ENCODE assay signal across 8 mouse cellular contexts in the genomic region with DNA sequence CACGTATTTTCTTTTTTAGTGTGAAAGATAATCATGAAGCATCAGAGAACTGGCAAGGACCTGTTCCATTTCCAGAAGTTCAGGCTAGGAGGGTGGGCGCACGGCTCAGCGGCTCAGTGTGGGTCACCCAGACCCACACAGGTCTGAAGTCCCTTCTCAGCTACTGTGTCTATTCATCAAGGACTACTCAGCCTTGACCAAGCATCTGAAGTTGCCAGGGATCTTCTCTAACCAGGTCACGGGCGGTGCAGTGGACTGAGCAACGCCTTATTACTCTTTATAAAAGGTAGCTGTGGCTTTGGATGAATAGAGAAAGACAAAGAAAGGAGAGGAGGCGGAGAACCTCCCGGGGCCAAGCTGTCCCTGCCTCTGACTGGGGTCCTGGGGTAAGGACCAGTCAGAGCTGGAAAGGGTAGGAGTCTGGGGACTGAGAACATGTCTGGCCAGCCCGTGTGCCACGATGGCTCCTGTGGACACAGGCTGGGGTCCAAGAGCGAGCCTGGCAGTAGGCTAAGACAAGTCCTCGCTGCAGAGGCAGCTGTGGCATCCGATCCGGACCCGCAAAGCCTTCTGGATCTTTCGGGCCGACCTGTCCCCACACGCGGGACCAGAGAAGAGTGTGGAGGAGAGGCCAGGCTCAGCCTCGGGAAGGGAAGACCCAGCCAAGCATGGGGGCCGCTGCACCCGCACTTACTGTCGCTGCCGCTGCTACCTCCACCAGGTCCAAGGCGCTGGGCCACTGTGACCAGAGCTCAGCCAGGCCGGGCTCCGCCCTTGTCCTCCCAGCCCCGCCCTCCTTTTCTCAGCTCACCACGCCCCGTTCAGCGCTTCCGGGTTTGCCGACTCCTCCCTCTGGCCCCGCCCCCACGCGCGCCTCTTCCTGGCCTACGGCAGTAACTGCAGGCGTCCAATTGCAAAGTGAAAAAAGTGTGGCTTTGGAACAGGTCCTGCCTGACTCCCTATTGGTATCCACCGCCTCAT. TPM values are rescaled to one million over a fixed set of nuclear protein-coding genes. Genes with fewer than 3 reads are reported as not detected.
DNase-seq lines count a peak whose midpoint lies in the region; ATAC-seq lines count a peak whose summit lies in the region.

A gene (minus strand): TSS at position 755 of the 981 bp plus-strand sequence.

- intact Hi-C loops in heart, postnatal 14 days (cut with DNase I), result loop anchor here (2.0 kb wide), 1 partner anchor 56 kb away; a partner anchor contains a TSS

- H3K36me3 ChIP-seq in forebrain, embryonic 14.5 days (ENCODE audit: control insufficient read depth, insufficient read depth, low read length), result no peaks in the 10 kb centered on the region
- H3K36me3 ChIP-seq in neural tube, embryonic 15.5 days, result no peaks in the 10 kb centered on the region

- no peaks in the 10 kb centered on the region for H3K9me3 ChIP-seq in forebrain, embryonic 14.5 days (replicated peaks; ENCODE audit: control insufficient read depth, low read length)
- H3K9me3 ChIP-seq in neural tube, embryonic 15.5 days (replicated peaks), result no peaks in the 10 kb centered on the region

- peak within 1 kb of the TSS; percentile 48; the same call in 1 of the 2 replicates for H3K27ac ChIP-seq in forebrain, embryonic 14.5 days (ENCODE audit: low read depth, low read length)
- H3K27ac ChIP-seq in neural tube, embryonic 15.5 days (replicated peaks), result peak within 1 kb of the TSS; percentile 77

- WGBS in forebrain, embryonic 14.5 days, result 7% methylated on average over 41 of the region's 41 CpGs
- 7% methylated on average over 41 of the region's 41 CpGs for WGBS in neural tube, embryonic 15.5 days

- DNase-seq in ES-CJ7 (ENCODE audit: low read depth, low spot score), result peak; percentile 94
- DNase-seq in cerebellum, adult 11 months, result peak; percentile 90
- peak; percentile 96 for DNase-seq in forebrain, embryonic 14.5 days (ENCODE audit: low spot score)
- peak; percentile 99 for DNase-seq in heart, postnatal 14 days
- peak; percentile 96 for DNase-seq in layer of hippocampus, adult 11-12 months (ENCODE audit: low spot score)
- peak; percentile 95 to 96 for DNase-seq in lung, adult 18-20 months
- DNase-seq in testis, postnatal 14 days (ENCODE audit: low spot score), result peak; percentile 90

- ATAC-seq in forebrain, embryonic 14.5 days, result peak; percentile 96
- ATAC-seq in neural tube, embryonic 15.5 days (ENCODE audit: low FRiP score), result peak; percentile 91

- H3K4me3 ChIP-seq in forebrain, embryonic 14.5 days (ENCODE audit: low read depth, low read length), result peak within 1 kb of the TSS; percentile 61
- H3K4me3 ChIP-seq in neural tube, embryonic 15.5 days (replicated peaks), result peak within 1 kb of the TSS; percentile 57

- H3K9ac ChIP-seq in forebrain, embryonic 14.5 days (ENCODE audit: low read length), result peak within 1 kb of the TSS; percentile 84
- peak within 1 kb of the TSS; percentile 75 for H3K9ac ChIP-seq in neural tube, embryonic 15.5 days (replicated peaks)

- H3K4me1 ChIP-seq in forebrain, embryonic 14.5 days (ENCODE audit: control insufficient read depth, insufficient read depth, low read length), result peaks cover 6% of the 10 kb centered on the region; the same call in 1 of the 2 replicates
- peaks cover 51% of the 10 kb centered on the region for H3K4me1 ChIP-seq in neural tube, embryonic 15.5 days

- H3K27me3 ChIP-seq in forebrain, embryonic 14.5 days (replicated peaks; ENCODE audit: control insufficient read depth, insufficient read depth, low read length), result no peaks in the 10 kb centered on the region
- no peaks in the 10 kb centered on the region for H3K27me3 ChIP-seq in neural tube, embryonic 15.5 days (replicated peaks)

- peak within 1 kb of the TSS; percentile 90 for H3K4me2 ChIP-seq in forebrain, embryonic 14.5 days (ENCODE audit: low read length)
- H3K4me2 ChIP-seq in neural tube, embryonic 15.5 days, result peak within 1 kb of the TSS; percentile 84

RNA-seq across cellular contexts. Expression of the gene that starts here (rescaled TPM):
- polyA plus RNA-seq in forebrain, embryonic 14.5 days (2014; fragmentation: Nextera tagmentation; extraction: Ambion mirVana), result 6.5 and 8.5 TPM in 2 replicates
- total RNA-seq in heart, postnatal 14 days (2021), result 1 to 10 TPM; 6.1 to 7.4 TPM
- polyA plus RNA-seq in neural tube, embryonic 15.5 days (2015; fragmentation: Nextera tagmentation; extraction: Ambion mirVana), result 12.6 and 13.2 TPM in 2 replicates

Comparison
In these comparisons a context has a peak if more than half of its experiments do, and no peak if none do; other contexts are left out.
1. Peak in every context shown above with its lines: DNase-seq, ATAC-seq, H3K4me3 ChIP-seq and H3K27ac ChIP-seq.